ENCODE assay signal across 19 mouse cellular contexts in genomic region chr5:149490275-149490674, GRCm38 (mm10). TPM values are rescaled to one million over a fixed set of nuclear protein-coding genes. Genes with fewer than 3 reads are reported as not detected.
DNase-seq lines count a peak whose midpoint lies in the region; ATAC-seq and TF ChIP-seq lines count a peak whose summit lies in the region.
"Had no signal": no experiment of that assay in that cellular context is flagged by ENCODE, and none has a peak within 500 bp of the region (broad histone marks: within the 10 kb centered on the region; RNA-seq: fewer than 3 reads in every experiment).

No protein-coding gene starts in this region.

- H3K27ac ChIP-seq in neural tube, embryonic 13.5 days (replicated peaks) = peak overlapping the region; percentile 97
- peak overlapping the region; percentile 83 for H3K27ac ChIP-seq in hindbrain, postnatal 0 days
- H3K27ac ChIP-seq: heart, embryonic 15.5 days; limb, embryonic 12.5 days; liver, embryonic 15.5 days; macrophage had no signal

- H3K4me1 ChIP-seq in neural tube, embryonic 13.5 days (replicated peaks) = peaks cover 45% of the 10 kb centered on the region
- peaks cover 27% of the 10 kb centered on the region for H3K4me1 ChIP-seq in hindbrain, postnatal 0 days (ENCODE audit: insufficient read depth, low read length)
- H3K4me1 ChIP-seq: heart, embryonic 15.5 days; limb, embryonic 12.5 days; liver, embryonic 15.5 days had no signal

- no peak overlapping the region for H3K4me2 ChIP-seq in neural tube, embryonic 13.5 days
- no peak overlapping the region for H3K4me2 ChIP-seq in hindbrain, postnatal 0 days (ENCODE audit: low read depth, low read length)
- H3K4me2 ChIP-seq: heart, embryonic 15.5 days; limb, embryonic 12.5 days; liver, embryonic 15.5 days had no signal

- H3K9me3 ChIP-seq in neural tube, embryonic 13.5 days = no peaks in the 10 kb centered on the region
- no peaks in the 10 kb centered on the region for H3K9me3 ChIP-seq in hindbrain, postnatal 0 days (ENCODE audit: low read length)
- H3K9me3 ChIP-seq: heart, embryonic 15.5 days; limb, embryonic 12.5 days; liver, embryonic 15.5 days had no signal

- no peaks in the 10 kb centered on the region for H3K27me3 ChIP-seq in neural tube, embryonic 13.5 days
- H3K27me3 ChIP-seq in hindbrain, postnatal 0 days (ENCODE audit: insufficient read depth, low read length) = no peaks in the 10 kb centered on the region
- H3K27me3 ChIP-seq: CH12.LX; heart, embryonic 15.5 days; limb, embryonic 12.5 days; liver, embryonic 15.5 days had no signal

- peak; percentile 59 to 62 for DNase-seq in cerebellum, postnatal 10 days
- DNase-seq in cerebellum, postnatal 4 days (ENCODE audit: low spot score in 2 of 2) = no peak
- DNase-seq in neural tube, embryonic 10.5 days (ENCODE audit: extremely low spot score, low spot score) = no peak
- peak; percentile 59 for DNase-seq in hindbrain, postnatal 0 days (ENCODE audit: low spot score)
- no peak for DNase-seq in embryo, embryonic 9.5 days (ENCODE audit: extremely low spot score)
- no peak for DNase-seq in frontal cortex, postnatal 25 days (ENCODE audit: low spot score in 2 of 2)
- no peak for DNase-seq in lung, adult 18-20 months
- DNase-seq: adrenal gland, postnatal 25 days; kidney, postnatal 14 days; spleen, adult 18-20 months had no signal

- WGBS in neural tube, embryonic 13.5 days = 49% methylated on average over 15 of the region's 15 CpGs
- WGBS in hindbrain, postnatal 0 days = 53% methylated on average over 15 of the region's 15 CpGs

- TF ChIP-seq CTCF in hindbrain, postnatal 0 days (IDR thresholded peaks at IDR 0.05; ENCODE audit: low read depth) = peak; percentile 57

- H3K9ac ChIP-seq in neural tube, embryonic 13.5 days = peak overlapping the region; percentile 12; the same call in 1 of the 2 replicates
- H3K9ac ChIP-seq in hindbrain, postnatal 0 days (replicated peaks; ENCODE audit: low read length) = no peak overlapping the region
- H3K9ac ChIP-seq: heart, embryonic 15.5 days; limb, embryonic 12.5 days; liver, embryonic 15.5 days had no signal

- no peak overlapping the region for H3K4me3 ChIP-seq in neural tube, embryonic 13.5 days
- no peak overlapping the region for H3K4me3 ChIP-seq in hindbrain, postnatal 0 days (ENCODE audit: low read length)
- H3K4me3 ChIP-seq: heart, embryonic 15.5 days; limb, embryonic 12.5 days; liver, embryonic 15.5 days had no signal

- H3K36me3 ChIP-seq in neural tube, embryonic 13.5 days = no peaks in the 10 kb centered on the region
- H3K36me3 ChIP-seq in hindbrain, postnatal 0 days (ENCODE audit: insufficient read depth, low read length) = no peaks in the 10 kb centered on the region
- H3K36me3 ChIP-seq: heart, embryonic 15.5 days; limb, embryonic 12.5 days; liver, embryonic 15.5 days had no signal

- ATAC-seq in neural tube, embryonic 13.5 days (ENCODE audit: low read depth) = no peak
- no peak for ATAC-seq in hindbrain, postnatal 0 days
- ATAC-seq: inflammation-experienced regulatory T-cells, adult 6 months had no signal

RNA-seq across cellular contexts. Expression of gene Wdr95, which starts 38.2 kb away (rescaled TPM):
- 0.60 and 0.96 TPM in 2 replicates for polyA plus RNA-seq in neural tube, embryonic 13.5 days (2015; fragmentation: Nextera tagmentation; extraction: Ambion mirVana)
- not detected in 2 replicates for total RNA-seq in hindbrain, postnatal 0 days (2014; rRNA removed)
- 0.19 and 0.24 TPM in 2 replicates for polyA plus RNA-seq in hindbrain, postnatal 0 days (2015; fragmentation: Nextera tagmentation; extraction: Ambion mirVana)
- total RNA-seq: adrenal gland, postnatal 25 days; CH12.LX; common myeloid progenitor, adult 5-6 weeks; granulocyte monocyte progenitor cell, adult 5-6 weeks had no signal
- polyA plus RNA-seq: heart, embryonic 15.5 days; limb, embryonic 12.5 days; liver, embryonic 15.5 days; macrophage had no signal

RNA-seq across cellular contexts. Expression of gene Tex26, which starts 50.8 kb away (rescaled TPM):
- 0.54 and 1.3 TPM in 2 replicates for polyA plus RNA-seq in neural tube, embryonic 13.5 days (2015; fragmentation: Nextera tagmentation; extraction: Ambion mirVana)
- 0.31 and 0.50 TPM in 2 replicates for total RNA-seq in hindbrain, postnatal 0 days (2014; rRNA removed)
- 1.0 and 1.6 TPM in 2 replicates for polyA plus RNA-seq in hindbrain, postnatal 0 days (2015; fragmentation: Nextera tagmentation; extraction: Ambion mirVana)
- total RNA-seq: adrenal gland, postnatal 25 days; CH12.LX; common myeloid progenitor, adult 5-6 weeks had no signal
- polyA plus RNA-seq: inflammation-experienced regulatory T-cells, adult 6 months; liver, embryonic 15.5 days; macrophage had no signal

Comparison
In these comparisons a context has a peak if more than half of its experiments do, and no peak if none do; other contexts are left out.
1. DNase-seq: peak in cerebellum, postnatal 10 days (2 of 2) and hindbrain, postnatal 0 days (single experiment); none in cerebellum, postnatal 4 days (0 of 2), neural tube, embryonic 10.5 days (single experiment), embryo, embryonic 9.5 days (single experiment), frontal cortex, postnatal 25 days (0 of 2) and lung, adult 18-20 months (0 of 2).